Mouse (Mus musculus): ENCODE measurements around the gene Akr1c13. TPM values are rescaled to one million over a fixed set of nuclear protein-coding genes. Genes with fewer than 3 reads are reported as not detected.
"Not testable (repeated sequence)": the region's sequence is repeated elsewhere in the genome, so short reads cannot be mapped to it uniquely, and the experiment has no call there.

Akr1c13 gene
- polyA plus RNA-seq (2016; fragmentation: Nextera tagmentation; extraction: Ambion mirVana), result 2.8 and 3.1 TPM in 2 replicates

DNA sequence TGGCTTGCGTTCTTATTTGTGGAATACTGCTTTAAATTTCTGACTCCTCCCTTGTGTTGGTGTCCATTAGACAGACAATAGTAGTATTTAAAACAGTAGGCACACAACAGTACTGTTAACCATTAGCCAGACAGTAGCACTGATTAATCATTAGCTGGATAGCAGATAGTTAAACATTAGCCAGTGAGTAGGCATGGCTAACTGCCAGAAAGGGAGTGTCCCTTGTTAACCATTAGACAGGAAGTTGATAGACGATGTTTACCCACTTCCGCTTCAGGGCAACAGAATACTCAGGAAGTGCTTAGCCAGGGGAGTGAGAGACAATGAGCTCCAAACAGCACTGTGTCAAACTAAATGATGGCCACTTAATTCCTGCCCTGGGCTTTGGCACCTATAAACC is at the start of gene Akr1c13:
Gene Akr1c13 (plus strand): TSS at position 247 of the 400 bp plus-strand sequence.
- whole genome bisulfite sequencing, result 59% methylated on average over 3 of the region's 3 CpGs

DNA sequence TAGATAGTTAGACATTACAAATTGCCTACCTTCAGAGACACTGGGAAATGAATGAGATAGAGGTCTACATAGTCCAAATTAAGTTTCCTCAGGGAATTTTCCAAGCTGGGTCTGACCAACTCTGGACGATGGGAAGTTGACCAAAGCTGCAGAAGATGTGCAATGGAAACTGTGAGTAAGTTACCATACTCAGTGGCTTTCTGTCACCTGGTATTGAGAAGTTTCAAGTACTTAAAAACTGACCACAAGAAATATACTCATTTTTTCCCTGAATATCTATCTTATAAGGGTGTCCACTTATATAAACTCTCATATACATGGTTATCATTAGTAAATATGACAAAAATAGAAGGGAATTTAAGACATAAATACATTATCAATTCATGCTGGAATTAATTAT is 46.7 kb upstream of the Akr1c13 start:
- ATAC-seq (ENCODE audit: insufficient number of reproducible peaks, low FRiP score), result no peak
- H3K4me1 ChIP-seq (replicated peaks), result no peaks in the 10 kb centered on the region
- no peaks in the 10 kb centered on the region for H3K9me3 ChIP-seq (replicated peaks)
- H3K27ac ChIP-seq (ENCODE audit: poor library complexity, severe bottlenecking), result no peak overlapping the region
- WGBS, result 71% methylated on average over 1 of the region's 1 CpGs
- no peaks in the 10 kb centered on the region for H3K36me3 ChIP-seq
- no peak overlapping the region for H3K9ac ChIP-seq
- H3K27me3 ChIP-seq (replicated peaks), result no peaks in the 10 kb centered on the region
- no peak overlapping the region for H3K4me2 ChIP-seq
- H3K4me3 ChIP-seq, result no peak overlapping the region

More for the DNA sequence above, at the start of gene Akr1c13:
- ATAC-seq (ENCODE audit: insufficient number of reproducible peaks, low FRiP score), result no peak
- Histone ChIP-seq H3K27ac (ENCODE audit: poor library complexity, severe bottlenecking) (no peak within 1 kb of the TSS), H3K27me3 (replicated peaks) (no peaks in the 10 kb centered on the region), H3K9ac (no peak within 1 kb of the TSS), H3K9me3 (replicated peaks) (no peaks in the 10 kb centered on the region), H3K36me3 (no peaks in the 10 kb centered on the region), H3K4me1 (replicated peaks) (no peaks in the 10 kb centered on the region), H3K4me2 (no peak within 1 kb of the TSS), H3K4me3 (no peak within 1 kb of the TSS)

DNA sequence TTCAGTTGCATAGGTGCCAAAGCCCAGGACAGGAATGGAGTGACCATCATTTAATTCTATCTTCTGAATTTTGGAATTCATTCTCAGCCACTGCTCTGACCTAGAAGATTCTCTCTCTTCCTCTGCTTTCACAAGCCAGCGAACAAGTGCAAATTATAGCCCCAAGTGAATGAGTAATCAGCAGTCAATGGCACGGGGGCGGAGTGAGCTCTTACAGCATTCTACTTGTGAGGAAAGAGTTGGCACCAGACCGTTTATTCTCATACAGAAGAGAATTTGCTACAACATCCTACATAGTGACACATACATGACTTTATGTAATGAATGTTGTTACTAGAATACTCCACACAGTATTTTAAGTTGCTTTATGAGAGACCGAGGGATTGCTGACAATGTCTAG is 40.4 kb upstream of the Akr1c13 start, which contains the start of gene Akr1c18:
Gene Akr1c18 (minus strand): TSS at position 137 of the 400 bp plus-strand sequence.
- no peak for ATAC-seq (ENCODE audit: insufficient number of reproducible peaks, low FRiP score)
- H3K4me3 ChIP-seq, result no peak within 1 kb of the TSS
- H3K36me3 ChIP-seq, result no peaks in the 10 kb centered on the region
- 76% methylated on average over 5 of the region's 5 CpGs for WGBS
- no peak within 1 kb of the TSS for H3K4me2 ChIP-seq
- H3K27ac ChIP-seq (ENCODE audit: poor library complexity, severe bottlenecking), result no peak within 1 kb of the TSS
- no peak within 1 kb of the TSS for H3K9ac ChIP-seq
- H3K27me3 ChIP-seq (replicated peaks), result no peaks in the 10 kb centered on the region
- no peaks in the 10 kb centered on the region for H3K9me3 ChIP-seq (replicated peaks)
- H3K4me1 ChIP-seq (replicated peaks), result no peaks in the 10 kb centered on the region

DNA sequence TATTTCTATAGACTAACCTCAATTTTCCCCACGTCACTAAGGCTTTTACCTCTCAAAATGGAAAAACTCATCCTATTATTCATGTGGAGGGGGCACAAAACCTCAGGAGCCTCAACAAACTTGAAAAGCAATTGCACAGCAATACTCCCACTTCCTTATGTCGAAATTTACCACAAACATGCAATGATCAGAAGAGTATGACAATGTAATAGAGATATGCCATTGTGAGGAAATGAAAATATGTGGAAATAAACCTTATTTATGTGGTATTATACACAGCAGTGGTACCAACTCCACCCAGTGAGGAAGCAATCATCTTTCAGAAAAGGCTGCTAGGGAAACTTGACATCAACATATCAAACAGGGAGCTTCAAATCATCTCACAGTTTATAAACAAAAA is 38.0 kb upstream of the Akr1c13 start:
- no peak for ATAC-seq (ENCODE audit: insufficient number of reproducible peaks, low FRiP score)
- no peak overlapping the region for H3K9ac ChIP-seq
- no peaks in the 10 kb centered on the region for H3K27me3 ChIP-seq (replicated peaks)
- H3K4me1 ChIP-seq (replicated peaks), result no peaks in the 10 kb centered on the region
- H3K9me3 ChIP-seq (replicated peaks), result 0 out of 2 replicates have a peak, but pooled peaks cover 2% of the 10 kb centered on the region
- WGBS, result 68% methylated on average over 2 of the region's 2 CpGs
- H3K36me3 ChIP-seq, result no peaks in the 10 kb centered on the region
- no peak overlapping the region for H3K4me3 ChIP-seq
- H3K27ac ChIP-seq (ENCODE audit: poor library complexity, severe bottlenecking), result no peak overlapping the region
- H3K4me2 ChIP-seq, result no peak overlapping the region

- no peak overlapping the region for H3K9ac ChIP-seq
- WGBS, result 76% methylated on average over 3 of the region's 3 CpGs
- H3K27ac ChIP-seq (ENCODE audit: poor library complexity, severe bottlenecking), result no peak overlapping the region
- no peak for ATAC-seq (ENCODE audit: insufficient number of reproducible peaks, low FRiP score)
- H3K4me2 ChIP-seq, result no peak overlapping the region
- H3K4me3 ChIP-seq, result no peak overlapping the region
- no peaks in the 10 kb centered on the region for H3K27me3 ChIP-seq (replicated peaks)
- 0 out of 2 replicates have a peak, but pooled peaks cover 2% of the 10 kb centered on the region for H3K9me3 ChIP-seq (replicated peaks)
- no peaks in the 10 kb centered on the region for H3K36me3 ChIP-seq
- no peaks in the 10 kb centered on the region for H3K4me1 ChIP-seq (replicated peaks)
Measured at GRCm38 (mm10) chr13:4153593-4153992, 37.4 kb upstream of the Akr1c13 start.

DNA sequence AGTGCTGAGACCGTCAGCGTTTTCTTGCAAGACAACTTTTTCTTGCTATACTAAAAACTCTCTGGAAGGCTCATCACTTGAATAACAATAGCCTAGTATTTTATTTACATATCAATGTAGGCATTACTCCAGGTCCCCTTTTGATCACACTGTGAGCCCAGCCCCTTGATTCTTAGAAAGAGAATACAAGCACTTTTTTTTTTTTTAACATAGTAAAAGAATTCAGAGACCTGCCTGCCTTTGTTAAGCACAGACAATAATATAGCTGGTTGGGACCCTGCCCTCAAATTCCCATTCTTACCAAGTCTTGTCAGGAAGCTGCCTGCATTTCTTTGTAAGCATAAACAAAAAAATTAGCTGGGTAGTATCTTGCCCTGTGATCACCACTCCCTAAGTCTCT is 35.7 kb upstream of the Akr1c13 start:
- H3K4me3 ChIP-seq, result no peak overlapping the region
- no peaks in the 10 kb centered on the region for H3K4me1 ChIP-seq (replicated peaks)
- no peak overlapping the region for H3K9ac ChIP-seq
- H3K36me3 ChIP-seq, result no peaks in the 10 kb centered on the region
- 71% methylated on average over 2 of the region's 2 CpGs for WGBS
- H3K27ac ChIP-seq (ENCODE audit: poor library complexity, severe bottlenecking), result no peak overlapping the region
- ATAC-seq (ENCODE audit: insufficient number of reproducible peaks, low FRiP score), result no peak
- no peak overlapping the region for H3K4me2 ChIP-seq
- 0 out of 2 replicates have a peak, but pooled peaks cover 2% of the 10 kb centered on the region for H3K9me3 ChIP-seq (replicated peaks)
- H3K27me3 ChIP-seq (replicated peaks), result no peaks in the 10 kb centered on the region

- H3K36me3 ChIP-seq, result no peaks in the 10 kb centered on the region
- ATAC-seq (ENCODE audit: insufficient number of reproducible peaks, low FRiP score), result no peak
- no peak overlapping the region for H3K4me2 ChIP-seq
- H3K4me3 ChIP-seq, result no peak overlapping the region
- H3K9ac ChIP-seq, result no peak overlapping the region
- H3K4me1 ChIP-seq (replicated peaks), result peaks cover 14% of the 10 kb centered on the region; the same call in 1 of the 2 replicates
- H3K9me3 ChIP-seq (replicated peaks), result no peaks in the 10 kb centered on the region
- 36% methylated on average over 1 of the region's 1 CpGs for WGBS
- no peak overlapping the region for H3K27ac ChIP-seq (ENCODE audit: poor library complexity, severe bottlenecking)
- H3K27me3 ChIP-seq (replicated peaks), result no peaks in the 10 kb centered on the region
Measured at GRCm38 (mm10) chr13:4168006-4168405, 22.9 kb upstream of the Akr1c13 start.

DNA sequence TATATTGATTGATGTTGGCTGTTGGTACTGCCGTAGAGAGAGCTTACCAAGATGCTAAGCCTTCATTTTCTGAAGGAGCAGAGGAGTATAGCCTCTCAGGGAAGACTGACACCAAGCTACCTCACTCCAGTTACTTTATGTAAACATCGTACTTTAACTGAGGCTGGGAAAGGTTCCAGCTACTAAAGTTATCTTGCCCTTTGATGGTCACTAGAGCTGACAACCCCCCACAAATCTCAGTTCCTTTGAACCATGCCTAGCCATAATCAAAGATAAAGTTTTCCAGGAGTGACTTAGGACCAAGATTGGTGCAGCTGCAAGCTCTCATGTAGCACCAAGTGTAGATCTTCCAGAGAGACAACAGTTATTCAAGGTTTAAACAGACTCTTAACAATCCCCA is 18.0 kb upstream of the Akr1c13 start:
- Histone ChIP-seq H3K27ac (ENCODE audit: poor library complexity, severe bottlenecking) (no peak overlapping the region), H3K4me1 (replicated peaks) (peaks cover 15% of the 10 kb centered on the region; the same call in 1 of the 2 replicates), H3K4me2 (no peak overlapping the region), H3K9me3 (replicated peaks) (no peaks in the 10 kb centered on the region), H3K27me3 (replicated peaks) (no peaks in the 10 kb centered on the region), H3K36me3 (no peaks in the 10 kb centered on the region), H3K9ac (no peak overlapping the region), H3K4me3 (no peak overlapping the region)
- WGBS, result 18% methylated on average over 2 of the region's 2 CpGs
- no peak for ATAC-seq (ENCODE audit: insufficient number of reproducible peaks, low FRiP score)

GRCm38 (mm10) chr13:4181321-4181720 is 9.6 kb upstream of the Akr1c13 start:
- not testable (repeated sequence) for H3K9ac ChIP-seq

GRCm38 (mm10) chr13:4183116-4183515 is 7.8 kb upstream of the Akr1c13 start:
- Histone ChIP-seq H3K4me2 (no peak overlapping the region), H3K27ac (ENCODE audit: poor library complexity, severe bottlenecking) (no peak overlapping the region), H3K4me1 (replicated peaks) (no peaks in the 10 kb centered on the region), H3K27me3 (replicated peaks) (no peaks in the 10 kb centered on the region), H3K36me3 (no peaks in the 10 kb centered on the region), H3K9me3 (replicated peaks) (peaks cover 8% of the 10 kb centered on the region; the same call in 1 of the 2 replicates), H3K9ac (no peak overlapping the region), H3K4me3 (no peak overlapping the region)
- 63% methylated on average over 9 of the region's 9 CpGs for WGBS
- no peak for ATAC-seq (ENCODE audit: insufficient number of reproducible peaks, low FRiP score)

More at GRCm38 (mm10) chr13:4181321-4181720, 9.6 kb upstream of the Akr1c13 start:
- not testable (repeated sequence) for H3K4me3 ChIP-seq; H3K9me3 ChIP-seq (replicated peaks); ATAC-seq (ENCODE audit: insufficient number of reproducible peaks, low FRiP score); H3K27me3 ChIP-seq (replicated peaks); H3K4me1 ChIP-seq (replicated peaks); H3K36me3 ChIP-seq; H3K27ac ChIP-seq (ENCODE audit: poor library complexity, severe bottlenecking); H3K4me2 ChIP-seq
- 82% methylated on average over 4 of the region's 4 CpGs for WGBS

- H3K4me1 ChIP-seq (replicated peaks); H3K9ac ChIP-seq; H3K27me3 ChIP-seq (replicated peaks); H3K27ac ChIP-seq (ENCODE audit: poor library complexity, severe bottlenecking); H3K36me3 ChIP-seq; H3K4me2 ChIP-seq; ATAC-seq (ENCODE audit: insufficient number of reproducible peaks, low FRiP score); H3K4me3 ChIP-seq; H3K9me3 ChIP-seq (replicated peaks): not testable (repeated sequence)
- WGBS, result 80% methylated on average over 7 of the region's 7 CpGs
Measured at GRCm38 (mm10) chr13:4186641-4187411, 4.1 kb upstream of the Akr1c13 start.
